Mouse (Mus musculus) A20 (cell line): ENCODE measurements around the gene Aasdh.

Source experiments
- DNase-seq: peaks from one replicate; pipeline ENCODE4 v3.0.0-alpha.2; 2011; ENCODE audit warnings: low read depth, low spot score

Gene Aasdh

DNA sequence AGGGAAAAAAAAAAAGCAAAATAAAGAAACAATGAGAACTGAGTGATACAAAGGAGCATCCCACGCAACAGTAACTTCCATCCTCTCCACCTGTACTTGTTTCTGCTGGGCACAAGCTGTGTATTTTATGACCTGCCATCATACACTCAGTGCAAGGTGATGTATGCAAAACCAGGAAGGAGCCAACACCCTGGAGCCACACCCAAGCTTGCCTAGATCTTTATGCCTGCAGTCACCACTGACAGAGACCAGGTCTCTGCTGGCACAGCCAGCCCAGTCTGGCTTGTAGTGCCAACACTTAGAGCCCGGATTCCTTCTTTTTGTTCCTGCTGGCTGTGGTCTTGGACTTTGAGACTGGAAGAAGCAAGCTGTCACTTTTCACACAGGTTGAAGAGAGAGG is 63.5 kb downstream of the Aasdh start:
- DNase-seq, result no peak

DNA sequence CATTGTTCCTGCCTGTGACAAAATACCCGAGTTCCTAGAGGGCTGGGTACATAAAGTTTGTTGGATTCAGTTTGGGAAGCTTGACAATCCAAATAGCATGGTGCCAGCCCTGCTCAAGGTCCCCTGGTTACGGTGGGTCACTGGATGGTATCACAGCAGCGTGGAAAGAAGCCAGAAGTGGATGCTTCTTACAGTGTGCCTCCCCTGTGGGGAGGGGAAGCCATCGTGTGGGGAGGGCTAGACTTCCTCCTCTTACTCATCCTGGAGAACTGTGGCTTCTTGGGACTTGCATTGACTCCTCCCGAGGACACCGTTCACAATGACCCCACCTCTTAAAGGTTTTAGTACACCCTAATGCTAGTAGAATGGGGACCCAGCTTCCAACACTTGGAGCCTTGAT is 65.5 kb downstream of the Aasdh start:
- no peak for DNase-seq

DNA sequence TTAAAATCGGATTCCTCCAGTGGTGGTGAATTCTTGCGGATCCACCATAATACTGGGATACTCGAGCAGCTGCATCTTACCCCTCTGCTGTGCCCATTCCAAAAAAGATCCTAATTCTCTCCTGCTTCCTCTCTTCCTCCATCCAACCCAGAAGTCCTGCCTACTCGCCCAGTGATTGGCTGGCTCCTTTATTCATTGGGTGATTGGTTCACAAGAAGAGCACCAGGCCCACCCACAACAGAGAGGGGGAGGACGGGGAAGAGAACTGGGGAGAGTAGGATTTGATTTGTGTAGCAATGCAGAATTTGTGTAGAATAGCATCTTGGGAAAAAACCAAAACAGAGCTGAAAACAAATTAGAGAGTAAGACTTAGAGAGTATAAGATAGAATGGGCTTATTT is 68.3 kb downstream of the Aasdh start:
- no peak for DNase-seq

DNA sequence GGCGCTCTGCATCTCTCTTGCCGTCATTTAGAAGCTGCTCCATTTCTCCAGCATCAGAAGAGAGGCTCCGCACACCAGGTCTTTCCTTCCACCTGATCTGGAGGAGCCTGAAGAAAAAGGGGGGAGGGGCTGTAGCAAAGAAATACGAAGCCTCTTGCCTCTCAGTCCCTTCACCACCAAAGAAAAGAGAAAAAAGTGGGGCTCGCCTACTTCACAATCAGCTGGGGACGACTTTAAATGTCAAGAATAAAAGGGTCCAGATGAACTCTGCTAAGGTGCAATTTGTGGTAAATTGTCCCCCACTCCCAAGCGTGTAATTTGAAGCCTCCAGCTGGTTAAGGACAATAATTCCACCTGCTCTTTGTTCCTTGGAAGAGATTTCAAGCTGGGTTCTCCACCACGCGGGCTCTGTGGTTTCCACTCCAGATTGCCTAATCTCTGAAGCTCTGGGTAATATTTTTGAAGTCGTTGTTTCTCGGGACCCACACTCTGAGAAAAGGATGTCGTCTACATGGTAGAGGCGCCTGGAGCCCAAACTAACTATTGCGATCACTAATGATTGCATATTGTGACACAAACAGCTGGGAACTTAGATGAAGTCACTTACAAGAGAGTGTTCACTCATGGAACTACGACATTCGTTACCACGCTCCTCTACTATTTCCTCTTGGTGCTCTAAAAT is 72.6 kb downstream of the Aasdh start:
- DNase-seq, result no peak

DNA sequence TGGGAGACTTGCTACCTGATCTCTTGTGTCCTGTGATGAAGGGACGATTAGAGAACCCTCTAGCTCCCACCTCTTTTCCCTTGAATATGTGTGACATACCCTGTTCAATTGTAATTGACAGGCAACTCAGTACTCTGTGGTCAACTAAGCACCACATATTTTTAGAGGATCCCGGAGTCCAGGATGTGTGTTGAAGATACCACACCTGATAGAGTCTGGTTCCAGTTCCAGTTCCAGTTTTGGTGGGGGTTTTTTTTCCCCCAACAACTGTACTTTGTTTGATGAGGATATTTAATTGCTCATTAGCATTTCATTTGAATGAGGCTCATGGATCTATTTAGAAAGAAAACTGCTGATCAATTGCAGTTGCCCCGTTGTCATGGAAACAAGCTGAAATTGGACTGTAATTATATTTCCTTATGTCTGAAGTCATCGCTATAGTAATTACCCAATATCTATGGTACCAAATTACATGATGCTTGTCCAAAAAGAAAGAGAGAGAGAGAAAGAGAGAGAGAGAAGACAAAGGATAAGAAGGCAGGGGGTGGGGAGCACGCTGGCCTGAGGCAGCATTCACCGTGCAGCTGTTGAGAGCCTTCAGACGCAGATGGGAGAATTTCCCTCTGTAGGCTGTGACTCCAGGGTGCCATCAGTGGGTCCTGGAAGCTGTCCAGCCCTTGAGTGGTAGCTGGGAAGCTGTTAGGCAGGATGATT is 76.6 kb downstream of the Aasdh start:
- no peak for DNase-seq
